Mouse (Mus musculus) brain, embryonic 18.5 days (tissue): Measurements from ENCODE around the gene Tnfrsf8.
A peak's percentile ranks its signal among the peaks of the same experiment; 100 is the strongest.
"Not testable (repeated sequence)": the region's sequence is repeated elsewhere in the genome, so short reads cannot be mapped to it uniquely, and the experiment has no call there.

Experiments
- DNase-seq: peaks from one replicate; pipeline ENCODE4 v3.0.0-alpha.2; 2012; ENCODE audit warnings: low read depth, low spot score

The Tnfrsf8 gene

GRCm38 (mm10) chr4:145310859-145311258 lies 4.1 kb downstream of the Tnfrsf8 start:
- no peak for DNase-seq

GRCm38 (mm10) chr4:145306422-145306821 lies 8.5 kb downstream of the Tnfrsf8 start:
- DNase-seq: no peak

- DNase-seq: not testable (repeated sequence)
Observed at GRCm38 (mm10) chr4:145305661-145306362, 9.2 kb downstream of the Tnfrsf8 start.

DNA sequence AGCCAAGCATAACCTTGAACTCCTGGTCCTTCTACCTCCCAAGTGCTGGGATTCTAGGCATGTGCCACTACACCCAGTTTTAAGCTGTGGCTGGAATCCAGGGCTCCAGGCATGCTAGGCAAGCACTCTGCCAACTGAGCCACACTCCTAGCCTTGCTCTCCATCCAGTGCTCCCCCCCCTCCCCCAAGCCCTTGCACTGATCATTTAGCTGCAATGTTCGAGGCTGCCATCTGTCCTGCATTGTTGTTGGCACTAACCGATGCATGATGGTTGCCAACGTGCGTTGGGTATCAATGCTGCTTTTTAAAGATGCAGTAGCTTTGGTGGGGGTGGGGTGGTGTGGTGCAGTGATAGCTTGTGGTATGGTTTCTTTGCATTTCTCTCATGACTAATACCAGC lies 10.9 kb downstream of the Tnfrsf8 start:
- DNase-seq: no peak

DNA sequence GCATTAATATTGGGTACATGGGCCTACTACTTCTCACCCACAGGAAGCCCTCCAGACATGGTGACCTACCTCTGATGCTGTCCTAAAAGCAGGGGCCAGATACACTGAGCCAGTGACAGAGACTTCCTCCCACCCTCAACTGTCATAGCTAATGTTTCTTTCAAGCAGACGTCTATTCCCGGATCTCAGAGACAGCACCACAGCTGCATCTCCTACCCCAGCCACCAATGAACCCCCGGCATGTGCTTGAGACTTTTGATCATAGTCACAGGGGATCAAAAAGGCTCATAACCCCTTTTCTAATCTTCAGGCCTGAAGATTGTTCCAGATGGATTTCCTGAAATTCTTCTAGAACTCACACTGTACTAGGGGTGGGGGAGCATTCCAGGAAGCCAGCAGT lies 12.9 kb downstream of the Tnfrsf8 start:
- no peak for DNase-seq

- no peak for DNase-seq
Observed at GRCm38 (mm10) chr4:145300210-145300927, 14.6 kb downstream of the Tnfrsf8 start.

GRCm38 (mm10) chr4:145299355-145299754 lies 15.6 kb downstream of the Tnfrsf8 start:
- DNase-seq: no peak

DNA sequence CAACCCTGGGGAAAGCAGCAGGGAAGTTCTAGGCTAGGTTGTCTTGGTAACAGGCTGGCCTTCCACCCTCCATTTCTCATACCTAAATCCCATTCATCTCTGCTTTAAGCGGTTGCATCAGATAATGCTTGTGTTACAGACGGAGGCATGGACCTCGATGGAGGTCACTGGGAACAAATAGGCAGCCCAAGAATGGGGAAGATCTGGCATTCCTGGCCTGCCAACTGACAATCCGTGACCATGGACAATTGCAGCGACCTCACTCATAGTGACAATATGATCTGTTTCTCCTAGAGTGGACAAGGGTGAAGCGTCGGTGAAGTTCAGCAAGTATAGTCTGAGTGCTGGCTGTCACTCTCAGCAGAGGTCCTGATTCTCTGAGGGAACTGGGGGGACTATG lies 16.1 kb downstream of the Tnfrsf8 start:
- DNase-seq: no peak

DNA sequence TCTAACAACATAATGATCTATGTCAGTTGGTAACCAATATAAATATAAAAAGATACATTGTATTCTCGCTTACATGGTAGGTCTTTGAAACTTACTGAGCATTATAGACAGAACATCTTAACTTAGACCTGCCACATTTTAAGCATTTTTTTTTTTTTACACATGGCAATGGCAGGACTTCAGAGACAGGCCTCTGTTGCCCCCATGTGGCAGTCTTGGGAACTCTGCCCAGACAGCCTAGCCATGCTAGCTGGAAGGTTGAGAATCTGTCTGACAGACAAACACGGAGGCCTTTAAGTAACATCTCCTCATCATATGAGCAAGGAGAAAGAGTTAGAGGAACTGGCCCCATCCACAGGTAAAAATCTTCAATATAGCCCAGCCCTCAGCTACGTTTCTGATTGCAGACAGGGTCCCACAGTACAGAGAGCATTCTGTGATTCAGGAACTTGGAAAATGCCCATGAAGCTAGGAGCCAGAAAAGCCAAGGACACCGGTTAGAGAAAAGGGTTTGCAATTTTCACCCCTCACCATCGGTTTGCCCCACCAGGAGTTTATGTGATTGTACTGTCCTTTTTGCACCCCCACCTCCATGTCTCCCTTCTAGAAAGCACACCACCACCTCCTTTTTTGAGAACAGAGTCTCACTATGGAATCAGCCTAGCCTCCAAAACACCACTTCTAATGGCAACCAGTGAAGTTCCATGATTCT lies 19.2 kb downstream of the Tnfrsf8 start:
- no peak for DNase-seq

GRCm38 (mm10) chr4:145294588-145294987 lies 20.4 kb downstream of the Tnfrsf8 start:
- DNase-seq: no peak

- DNase-seq: peak; percentile 45
Observed at GRCm38 (mm10) chr4:145286369-145287120, 28.4 kb downstream of the Tnfrsf8 start.

DNA sequence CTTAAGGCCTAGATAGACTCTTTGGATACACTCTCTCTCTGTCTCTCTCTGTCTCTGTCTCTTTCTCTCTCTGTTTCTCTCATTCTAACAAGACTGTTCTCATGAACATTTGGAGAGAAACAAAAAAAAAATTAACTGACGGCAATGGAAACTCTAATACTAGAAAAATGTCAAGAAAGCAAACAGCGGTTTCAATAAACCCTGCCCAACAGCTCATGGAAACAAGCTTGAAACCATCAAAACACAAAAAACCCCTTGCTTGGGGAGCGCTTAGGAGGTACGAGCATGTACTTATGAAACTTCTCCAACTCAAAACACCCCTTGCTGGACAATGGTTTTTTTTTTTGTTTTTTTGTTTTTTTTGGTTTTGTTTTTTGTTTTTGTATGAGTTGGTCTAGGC lies 30.3 kb downstream of the Tnfrsf8 start:
- no peak for DNase-seq

DNA sequence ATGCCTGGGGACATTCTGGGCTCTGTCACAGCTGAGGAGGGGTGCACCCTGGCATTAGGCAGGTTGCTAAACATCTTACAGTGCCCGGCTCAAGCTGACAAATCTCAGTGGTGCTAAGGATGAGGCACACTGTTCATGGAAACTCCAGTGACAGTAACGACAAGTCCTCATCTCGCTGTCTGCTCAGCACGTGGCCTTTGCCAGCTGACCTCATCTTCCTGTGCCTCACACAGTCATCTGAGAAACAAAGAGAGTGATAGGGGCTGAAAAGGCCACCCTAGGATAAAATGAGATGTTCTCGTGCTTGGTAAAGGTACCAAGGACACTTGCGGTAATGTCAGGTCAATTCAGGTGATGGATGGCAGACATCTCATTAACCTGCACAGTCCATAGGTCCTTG lies 31.5 kb downstream of the Tnfrsf8 start:
- DNase-seq: no peak

- DNase-seq: no peak
Observed at GRCm38 (mm10) chr4:145280966-145281365, 34.0 kb downstream of the Tnfrsf8 start.

- DNase-seq: no peak
Observed at GRCm38 (mm10) chr4:145278724-145279370, 36.1 kb downstream of the Tnfrsf8 start.

DNA sequence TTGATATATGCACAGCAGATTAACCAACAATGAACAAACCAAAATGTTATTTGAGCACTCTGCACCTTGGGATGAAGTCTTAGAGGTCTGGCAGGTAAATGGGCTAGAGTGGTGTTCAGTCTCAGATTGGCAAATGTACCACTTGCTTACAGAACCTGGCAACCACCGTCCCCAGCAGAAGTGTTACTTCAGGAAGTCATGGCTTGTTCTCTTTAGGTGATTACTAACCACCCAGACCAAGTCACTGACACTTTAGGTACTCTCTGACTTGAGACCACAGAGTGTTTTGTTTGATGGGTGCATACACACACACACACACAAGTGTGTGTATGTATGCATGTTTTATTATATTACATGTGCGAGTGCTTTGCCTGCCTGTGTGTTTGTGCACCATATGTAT lies 36.7 kb downstream of the Tnfrsf8 start:
- DNase-seq: no peak

- no peak for DNase-seq
Observed at GRCm38 (mm10) chr4:145276368-145277249, 38.4 kb downstream of the Tnfrsf8 start.

GRCm38 (mm10) chr4:145274887-145275286 lies 40.1 kb downstream of the Tnfrsf8 start:
- no peak for DNase-seq

DNA sequence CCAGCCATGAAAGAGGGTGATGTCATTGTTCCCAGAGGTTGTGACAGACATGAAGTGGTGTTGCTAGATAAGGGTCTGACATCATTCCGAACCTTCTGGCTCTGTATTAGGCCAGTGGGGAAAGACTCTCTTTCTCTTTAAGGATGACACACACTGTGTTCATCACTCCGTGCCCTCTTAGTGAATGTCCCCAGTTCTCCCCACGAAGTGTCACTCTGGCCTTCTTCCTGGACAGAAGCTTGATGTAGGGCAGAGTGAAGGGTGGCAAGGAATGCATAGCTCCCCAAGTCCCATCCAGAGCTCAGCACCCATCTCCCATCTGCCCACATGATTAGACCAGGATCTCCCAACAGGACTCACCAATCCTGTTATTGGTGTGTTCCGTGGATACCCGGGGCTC lies 41.0 kb downstream of the Tnfrsf8 start:
- no peak for DNase-seq

DNA sequence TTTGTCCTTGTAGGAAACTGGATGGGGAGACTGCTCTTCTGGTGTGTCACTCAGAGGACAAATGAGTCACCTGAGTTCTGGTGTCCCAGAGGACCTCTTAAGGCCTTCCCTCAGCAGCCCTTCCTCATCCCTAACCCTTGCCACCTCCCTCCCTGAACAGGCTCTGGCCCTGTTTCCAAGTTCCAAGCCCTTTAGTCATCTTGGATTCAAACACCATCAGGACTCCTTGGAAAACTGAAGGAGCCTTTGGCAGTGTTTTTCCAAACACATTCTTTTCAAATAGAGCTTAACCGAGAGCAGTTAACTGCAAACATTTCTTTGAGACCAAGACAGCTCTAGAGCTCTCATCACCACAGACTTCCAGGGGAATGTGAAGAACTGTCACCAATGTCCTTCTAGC lies 42.2 kb downstream of the Tnfrsf8 start:
- DNase-seq: no peak
